Mouse (Mus musculus) mouse trophoblast stem cell (cell line): Measurements from ENCODE around the gene Adamts7.

ENCODE experiments used
- in situ Hi-C, 2 experiments: fragments of 300-500 bp; cut with MseI, MboI; formaldehyde crosslinking; loops; 2 replicates in 1 of 2; 3 replicates in 1 of 2; pipeline ENCODE4 v1.15.1; 2025

Gene Adamts7

DNA sequence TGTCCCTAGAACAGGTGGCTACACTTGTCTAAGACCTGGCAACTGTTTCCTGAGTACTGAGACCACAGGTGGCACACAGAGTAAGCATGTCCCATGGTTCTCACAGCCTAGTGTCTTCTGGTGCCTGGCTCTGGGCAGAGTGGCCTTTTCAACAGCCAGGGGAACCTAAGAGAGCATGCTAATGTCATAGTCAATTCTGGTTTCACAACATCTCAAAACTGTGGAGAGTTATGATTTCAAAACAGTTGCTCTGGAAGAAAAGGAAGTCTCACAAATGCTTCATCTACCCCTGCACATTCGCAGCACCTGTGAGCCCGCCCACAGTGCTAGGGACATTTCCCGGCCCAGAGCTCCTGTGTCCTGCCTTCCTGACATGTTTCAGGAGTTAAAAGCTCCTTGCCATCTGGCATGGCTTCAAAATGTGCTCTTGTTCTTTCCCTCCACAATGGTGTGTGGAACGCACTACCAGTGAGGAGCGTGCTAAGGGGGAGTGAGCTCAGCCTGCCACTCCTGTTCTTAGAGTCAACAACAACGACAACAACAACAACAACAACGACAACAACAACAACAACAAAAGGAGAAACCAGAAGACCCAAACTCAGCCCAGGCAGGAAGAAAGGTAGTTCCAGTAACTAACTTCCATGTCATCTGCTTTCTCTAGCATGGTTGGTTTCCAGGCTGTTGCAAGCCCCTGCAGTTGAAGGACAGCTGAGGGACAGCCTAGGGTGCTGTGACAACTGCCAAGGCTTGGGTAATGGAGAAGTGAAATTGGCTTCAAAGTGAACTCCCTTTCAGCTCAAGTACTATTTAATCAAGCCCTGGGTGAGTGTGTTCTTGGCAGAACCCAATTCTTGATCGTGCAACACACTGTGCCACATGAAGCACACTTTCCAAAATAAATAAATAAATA is 70.2 kb downstream of the Adamts7 start:
- in situ Hi-C loops, result no loop called here

DNA sequence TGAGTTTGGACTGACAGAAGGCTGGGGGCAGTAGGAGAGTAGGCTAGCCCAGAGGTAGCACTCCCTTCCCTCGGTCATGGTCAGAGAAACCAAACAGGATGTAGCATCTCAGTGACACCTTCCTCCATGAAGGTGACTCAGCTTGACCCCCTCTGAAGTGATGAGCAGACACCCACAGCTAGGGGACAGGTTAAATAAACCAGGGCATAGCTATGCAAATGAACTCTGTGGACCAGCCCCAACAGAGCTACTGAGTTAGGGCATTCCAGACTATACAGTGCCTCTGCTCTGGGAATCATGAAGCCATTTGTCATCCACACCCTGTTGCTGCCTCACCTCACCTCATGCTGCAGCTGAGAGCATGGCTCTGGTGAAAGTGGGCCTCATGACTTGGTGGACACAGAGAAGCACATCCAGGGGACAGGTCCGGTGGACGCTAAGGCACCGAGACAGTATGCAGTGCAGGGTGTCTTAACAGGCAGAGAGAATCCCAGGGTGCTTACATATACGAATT is 71.1 kb downstream of the Adamts7 start:
- in situ Hi-C loops, result no loop called here

DNA sequence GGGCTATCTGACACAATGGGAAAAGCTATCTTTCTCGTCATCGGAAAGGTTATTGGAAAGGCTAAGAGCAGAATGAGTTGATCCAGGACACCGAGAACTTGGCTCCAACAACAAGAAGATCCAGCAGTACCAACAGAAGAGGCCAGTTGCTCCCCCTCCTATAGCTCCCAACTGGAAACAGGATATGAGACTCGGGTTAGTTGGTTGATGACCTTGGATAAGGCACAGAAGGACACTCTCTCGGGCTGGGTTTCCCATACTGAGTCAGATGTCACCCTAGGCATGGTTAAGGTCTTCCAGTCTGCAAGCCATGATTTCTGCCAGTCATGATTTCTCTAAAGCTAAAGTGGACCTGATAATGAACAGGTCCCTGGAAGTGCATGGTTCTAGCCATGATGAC is 71.9 kb downstream of the Adamts7 start:
- in situ Hi-C loops, result no loop called here

DNA sequence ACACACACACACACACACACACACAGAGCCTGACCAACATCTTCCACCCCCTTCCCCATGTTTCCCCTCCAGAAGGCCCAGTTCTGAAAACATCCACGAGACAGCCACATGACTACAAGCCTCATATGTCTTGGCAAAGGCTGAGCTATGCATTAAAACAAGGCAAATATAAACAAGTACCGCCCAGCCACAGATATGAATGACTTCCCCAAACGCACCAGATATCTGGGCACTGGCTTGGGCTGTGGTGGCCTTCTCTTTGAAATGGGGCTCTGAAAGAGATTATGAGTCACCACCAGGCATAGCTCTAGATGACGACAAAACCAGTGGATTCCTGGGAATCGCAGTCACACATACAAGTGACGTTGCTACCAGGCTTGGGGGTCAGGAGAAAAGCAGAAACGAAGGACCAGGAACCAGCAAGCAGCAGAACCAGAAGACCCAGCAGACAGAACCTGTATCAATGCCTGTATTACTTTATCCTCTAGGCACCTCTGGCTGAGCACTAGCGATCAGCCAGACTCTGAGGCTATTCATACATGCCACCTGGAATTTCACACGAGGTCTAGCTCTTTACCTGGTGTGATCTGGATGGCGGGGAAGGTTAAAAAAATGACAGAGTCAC is 72.5 kb downstream of the Adamts7 start:
- in situ Hi-C loops, result no loop called here

DNA sequence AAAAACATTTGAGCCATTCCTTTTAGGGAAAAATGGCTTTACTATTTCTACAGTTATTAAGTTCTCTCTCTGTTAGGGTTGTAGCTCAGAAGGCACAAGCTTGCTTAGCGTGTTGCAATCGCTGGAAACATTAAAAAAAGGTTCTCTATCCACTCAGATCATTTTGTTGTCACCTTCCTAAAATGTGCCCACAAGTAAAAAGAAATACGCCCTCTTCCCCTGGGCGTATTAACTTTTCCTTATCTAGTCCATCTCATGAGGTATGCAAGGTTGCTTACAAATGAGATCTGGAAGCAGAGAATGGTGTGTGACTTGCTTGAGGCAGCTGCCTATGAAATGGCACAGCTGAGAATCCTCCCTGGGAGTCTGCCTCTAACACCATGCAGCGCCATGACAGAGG is 73.9 kb downstream of the Adamts7 start:
- in situ Hi-C loops, result no loop called here

DNA sequence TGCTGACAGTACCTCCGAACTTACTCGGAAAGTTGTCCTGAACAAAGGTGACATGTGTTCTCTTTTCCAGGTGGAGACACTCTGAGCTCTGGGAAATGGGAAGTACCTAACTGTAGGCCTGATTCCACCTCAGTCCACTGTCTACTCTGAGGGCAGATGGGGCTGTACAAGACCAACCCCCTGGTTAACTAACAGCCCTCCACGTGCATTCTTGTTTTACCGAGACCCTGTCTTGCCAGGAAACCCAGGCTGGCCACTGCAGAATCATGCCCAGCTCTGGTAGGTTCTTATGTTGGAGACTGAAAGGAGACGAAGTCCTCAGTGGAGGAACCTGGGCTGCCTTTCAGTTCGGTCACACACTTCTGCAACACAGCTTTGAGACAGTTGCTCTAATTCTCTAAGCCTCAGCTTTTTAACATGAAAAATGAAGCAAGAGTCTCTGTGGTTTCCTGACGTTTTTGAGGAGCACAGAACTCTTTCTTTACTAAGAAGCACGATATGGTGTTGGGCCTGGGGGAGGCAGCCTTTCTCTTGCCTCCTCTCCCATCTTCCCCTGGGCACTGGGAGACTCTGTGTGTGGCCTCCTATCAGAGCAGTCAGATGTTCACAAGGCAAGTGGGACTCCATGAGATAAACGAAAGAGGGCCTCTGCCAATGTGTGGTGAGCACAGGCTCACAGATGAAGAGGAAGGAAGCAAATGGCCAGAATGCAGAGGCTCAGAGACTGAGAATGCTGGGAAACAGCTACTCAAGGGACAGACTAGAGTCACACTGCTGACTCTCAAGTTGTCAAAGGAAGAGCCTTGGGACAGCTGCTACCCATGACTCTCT is 74.6 kb downstream of the Adamts7 start:
- in situ Hi-C loops, result no loop called here

DNA sequence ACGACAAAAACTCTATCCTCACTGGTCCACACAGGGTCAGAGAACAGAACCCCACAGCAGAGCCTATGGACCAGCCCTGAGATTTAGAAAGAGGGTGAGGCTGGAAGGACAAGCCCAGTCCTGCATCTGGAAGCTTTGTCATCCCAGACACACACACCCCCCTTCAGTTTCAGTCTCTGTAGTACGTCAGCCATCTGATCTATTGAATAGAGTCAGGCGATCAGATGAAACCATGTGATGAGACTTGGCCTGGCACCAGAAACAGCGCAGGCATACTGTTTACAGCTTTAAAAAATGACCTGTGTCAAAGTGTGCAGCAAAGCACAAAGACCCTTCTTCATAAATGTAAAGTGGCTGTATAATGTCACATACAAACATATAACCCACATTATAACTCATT is 77.7 kb downstream of the Adamts7 start:
- in situ Hi-C loops, result no loop called here

DNA sequence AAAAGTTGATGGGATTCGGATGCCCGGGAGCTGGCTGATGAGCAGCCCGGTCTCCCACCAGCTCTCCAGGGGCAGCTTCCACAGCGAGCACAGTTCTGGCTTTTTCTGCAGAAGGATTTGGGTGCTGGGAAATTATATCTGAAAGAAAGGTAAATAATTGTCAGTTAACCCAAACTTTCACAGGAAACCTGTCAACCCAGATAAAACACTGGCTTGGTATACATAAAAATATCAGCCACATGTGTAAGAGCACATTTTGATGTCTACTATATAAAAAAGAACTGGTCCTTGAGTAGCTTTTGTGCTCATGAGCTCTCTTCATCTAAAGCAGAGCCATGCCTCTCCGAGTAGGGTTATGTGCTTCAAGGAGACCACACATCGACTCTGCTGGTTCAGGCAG is 78.2 kb downstream of the Adamts7 start:
- in situ Hi-C loops, result no loop called here

DNA sequence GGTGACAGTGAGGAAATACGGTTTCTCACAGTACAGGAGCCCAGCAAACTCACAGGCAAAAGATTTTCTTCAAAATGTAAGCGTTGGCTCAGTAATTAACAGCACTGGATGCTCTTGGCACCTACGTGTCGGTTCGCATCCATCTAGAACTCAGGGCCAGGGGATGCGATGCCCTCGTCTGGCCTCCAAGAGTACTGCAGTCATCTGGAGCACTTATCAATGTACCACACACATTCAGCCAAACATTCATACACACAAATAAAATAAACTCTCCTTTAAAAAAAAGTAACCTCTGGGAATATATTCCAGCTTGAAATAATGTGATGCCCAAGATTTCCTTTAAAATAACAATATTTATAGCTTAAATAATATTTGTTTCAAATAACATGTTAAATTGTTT is 78.7 kb downstream of the Adamts7 start:
- in situ Hi-C loops, result no loop called here

DNA sequence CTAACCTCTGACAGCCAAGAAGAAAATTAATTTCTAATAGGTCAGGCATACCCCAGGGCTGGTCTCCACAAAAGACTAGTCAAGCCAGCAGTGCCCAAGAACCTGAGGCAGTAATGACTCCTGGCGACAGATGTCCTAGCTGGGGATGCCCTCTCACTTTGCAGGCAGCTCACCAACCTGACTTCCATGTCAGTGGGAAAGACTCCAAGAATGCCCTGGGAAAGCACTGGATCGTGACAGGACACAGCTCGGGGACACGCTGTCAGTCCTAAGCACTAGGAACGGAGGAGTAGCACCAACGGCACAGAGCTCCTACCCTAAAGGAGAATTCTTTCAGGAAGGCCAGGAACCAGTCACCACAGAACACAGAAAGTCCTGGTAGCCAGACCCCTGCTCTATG is 79.4 kb downstream of the Adamts7 start:
- in situ Hi-C loops, result no loop called here

DNA sequence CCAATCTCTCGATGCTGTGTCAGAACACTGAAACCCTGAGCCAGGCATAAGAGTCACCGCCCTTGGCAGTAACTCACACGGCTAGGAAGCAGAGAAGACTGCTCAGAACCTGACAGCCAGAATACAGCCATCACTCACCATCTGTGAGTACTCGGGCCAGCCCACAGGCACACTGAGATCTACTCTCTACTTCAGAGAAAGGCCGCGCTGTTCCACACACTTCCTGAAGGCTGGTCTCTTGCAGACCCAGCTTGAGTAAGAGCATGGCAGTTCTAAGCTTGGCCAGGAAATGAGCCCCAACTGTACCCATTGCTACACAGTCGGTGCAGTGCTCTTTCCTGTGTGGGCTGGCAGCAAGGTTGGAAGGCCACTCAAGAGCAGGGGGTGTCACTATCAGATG is 80.0 kb downstream of the Adamts7 start:
- in situ Hi-C loops, result no loop called here

DNA sequence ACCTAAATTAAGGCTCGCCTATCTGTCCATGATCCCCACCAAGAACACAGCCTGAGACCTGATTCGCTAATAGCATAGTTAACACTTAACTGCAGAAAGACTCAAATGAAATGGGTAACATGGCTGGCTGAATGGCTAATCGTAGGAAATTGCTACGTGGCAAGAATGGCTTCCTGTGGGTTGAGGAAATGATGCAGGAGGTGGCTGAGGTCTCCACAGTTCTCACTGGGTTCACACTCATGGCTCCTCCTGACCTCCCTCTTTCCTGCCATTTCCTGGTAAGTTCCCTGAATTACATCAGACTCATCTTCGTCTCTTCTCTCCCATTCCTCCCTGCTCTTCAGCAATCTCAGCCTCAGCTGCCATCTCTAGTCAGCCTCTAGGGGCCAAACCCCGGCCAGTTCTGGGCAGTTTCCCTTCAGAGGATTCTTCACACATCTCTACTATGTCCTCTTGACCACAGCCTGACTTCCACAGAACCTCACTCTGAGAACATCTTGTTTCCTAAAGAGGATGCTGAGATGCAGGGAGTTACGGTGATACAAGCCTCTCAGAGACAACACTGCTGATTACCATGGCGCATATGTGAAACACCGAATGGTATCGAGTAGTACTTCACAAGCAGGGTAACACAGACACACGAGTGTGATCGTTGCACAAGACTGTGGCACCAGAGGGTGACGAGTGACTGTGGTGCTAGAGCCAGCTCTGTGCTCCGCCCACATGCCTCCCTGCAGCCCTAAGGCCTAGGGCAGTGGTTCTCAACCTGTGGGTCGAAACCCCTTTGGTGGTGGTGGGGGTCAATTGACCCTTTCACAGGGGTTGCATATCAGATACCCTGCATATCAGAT is 81.7 kb downstream of the Adamts7 start:
- in situ Hi-C loops, result no loop called here

DNA sequence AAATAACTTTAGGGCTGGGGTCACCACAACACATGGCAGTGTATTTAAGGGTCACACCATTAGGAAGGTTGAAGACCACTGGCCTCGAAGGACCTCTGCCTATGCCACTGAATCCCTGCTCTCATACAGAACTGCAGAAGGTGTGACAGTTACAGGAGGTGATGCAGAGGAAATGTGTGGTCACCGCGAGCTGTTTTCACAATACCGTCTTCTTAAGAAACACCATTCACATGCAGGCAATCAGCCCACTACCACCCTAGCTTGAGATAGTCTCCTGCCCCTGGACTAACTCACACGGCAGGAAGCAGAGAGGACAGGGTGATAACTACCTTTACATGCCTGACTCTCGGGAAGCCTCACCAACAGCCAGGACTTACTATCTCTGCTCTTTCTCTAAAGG is 82.3 kb downstream of the Adamts7 start:
- in situ Hi-C loops, result no loop called here

DNA sequence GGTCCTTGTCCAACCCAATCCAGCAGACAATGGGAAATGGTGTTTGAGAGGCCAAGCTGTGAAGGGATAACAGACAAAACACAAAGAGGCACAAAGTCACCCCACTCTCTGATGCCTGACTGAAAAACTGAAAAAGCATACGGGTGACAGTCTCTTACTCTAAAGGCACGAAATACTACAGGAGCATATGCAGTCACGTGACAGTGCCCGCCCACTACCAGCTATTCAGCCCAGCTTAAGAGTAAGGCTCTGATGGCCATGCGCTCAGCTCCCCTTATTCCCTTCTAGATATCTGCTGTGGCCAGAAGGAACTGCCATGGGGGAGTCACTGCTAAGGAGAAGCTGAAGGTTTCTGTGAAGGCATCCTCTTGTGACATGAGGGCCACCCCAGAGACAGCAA is 82.9 kb downstream of the Adamts7 start:
- in situ Hi-C loops, result no loop called here

DNA sequence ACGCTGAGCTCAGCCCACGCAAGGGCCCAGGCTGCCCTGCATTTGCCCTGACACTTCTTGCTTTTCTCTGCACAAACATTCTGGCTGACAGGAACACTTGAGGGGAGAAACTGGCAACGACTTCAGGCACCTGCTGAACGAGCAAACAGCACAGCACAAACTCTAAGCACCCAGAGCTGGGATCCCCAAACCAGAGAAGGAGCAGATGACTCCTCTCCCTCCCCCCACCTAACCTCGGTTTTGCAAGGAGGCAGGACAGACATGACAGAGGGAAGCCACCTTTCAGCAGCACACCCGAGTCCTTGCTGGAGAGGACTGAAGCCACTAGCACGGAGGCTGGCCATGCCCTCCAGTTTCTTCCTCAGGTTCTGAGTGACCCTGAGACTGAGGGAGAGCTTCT is 84.4 kb downstream of the Adamts7 start:
- in situ Hi-C loops, result no loop called here

DNA sequence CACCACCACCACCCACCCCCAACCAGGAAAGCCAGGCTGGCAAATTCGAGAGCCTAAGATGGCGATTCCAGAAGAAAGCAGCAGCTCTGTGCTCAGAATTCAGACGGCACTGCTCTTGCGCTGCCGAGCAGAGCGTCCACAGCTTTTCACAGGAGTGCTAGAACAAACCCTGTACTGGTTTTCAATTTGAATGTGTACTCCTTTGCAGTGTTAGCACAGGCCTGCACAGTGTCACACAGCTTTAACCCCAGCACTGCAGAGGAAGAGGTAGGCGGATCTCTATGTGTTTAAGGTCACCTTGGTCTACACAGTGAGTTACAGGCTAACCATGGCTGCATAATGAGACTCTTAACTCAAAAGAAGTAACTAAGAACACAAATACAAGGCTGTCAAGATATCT is 85.5 kb downstream of the Adamts7 start:
- in situ Hi-C loops, result no loop called here

DNA sequence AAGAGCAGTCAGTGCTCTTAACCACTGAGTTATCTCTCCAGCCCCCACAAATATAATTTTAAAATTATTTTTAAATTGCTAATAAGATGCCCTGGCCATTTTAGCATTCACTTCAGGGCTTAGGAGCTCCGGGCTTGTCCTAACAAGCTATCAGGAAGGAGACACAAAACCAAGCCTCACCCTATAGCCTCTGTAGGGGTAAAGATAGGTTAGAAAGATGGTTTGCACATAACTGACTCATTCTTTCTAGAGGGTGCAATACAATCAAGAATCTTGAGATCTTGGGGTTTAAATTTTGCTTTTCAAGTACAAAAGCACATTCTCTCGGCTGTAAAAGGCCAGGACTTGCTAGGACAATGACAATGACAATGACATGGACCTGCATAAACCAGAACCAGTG is 86.2 kb downstream of the Adamts7 start:
- in situ Hi-C loops, result no loop called here

DNA sequence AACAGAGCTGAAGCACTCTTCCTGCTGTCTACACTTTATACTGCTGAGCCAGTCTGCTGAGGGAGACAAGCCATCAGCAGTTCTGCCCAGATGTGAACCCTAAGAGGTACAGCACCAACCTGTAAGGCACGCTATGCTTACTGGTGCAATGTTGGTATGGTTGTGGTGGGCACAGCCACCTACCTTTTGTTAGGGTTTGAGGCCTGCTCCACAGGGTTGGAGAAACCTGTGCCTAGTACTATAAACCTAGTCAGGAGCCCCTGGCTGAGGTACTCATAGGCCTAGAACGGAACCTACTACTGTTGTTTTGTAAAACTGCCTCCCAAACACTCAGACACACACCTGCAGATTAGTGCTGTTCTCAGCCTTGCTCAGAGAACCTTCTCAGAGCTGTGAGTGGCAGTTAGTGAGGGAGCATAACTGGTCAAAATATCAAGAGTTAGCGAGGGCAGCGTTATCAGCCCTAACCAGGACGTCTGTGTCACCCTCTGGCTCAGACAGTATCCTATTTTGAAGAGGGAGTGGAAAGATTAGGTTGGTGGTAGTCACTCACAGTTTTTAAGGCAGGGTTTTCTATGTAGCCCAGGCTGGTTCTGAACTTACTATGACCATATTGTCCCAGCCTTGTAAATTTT is 87.4 kb downstream of the Adamts7 start:
- in situ Hi-C loops, result no loop called here

DNA sequence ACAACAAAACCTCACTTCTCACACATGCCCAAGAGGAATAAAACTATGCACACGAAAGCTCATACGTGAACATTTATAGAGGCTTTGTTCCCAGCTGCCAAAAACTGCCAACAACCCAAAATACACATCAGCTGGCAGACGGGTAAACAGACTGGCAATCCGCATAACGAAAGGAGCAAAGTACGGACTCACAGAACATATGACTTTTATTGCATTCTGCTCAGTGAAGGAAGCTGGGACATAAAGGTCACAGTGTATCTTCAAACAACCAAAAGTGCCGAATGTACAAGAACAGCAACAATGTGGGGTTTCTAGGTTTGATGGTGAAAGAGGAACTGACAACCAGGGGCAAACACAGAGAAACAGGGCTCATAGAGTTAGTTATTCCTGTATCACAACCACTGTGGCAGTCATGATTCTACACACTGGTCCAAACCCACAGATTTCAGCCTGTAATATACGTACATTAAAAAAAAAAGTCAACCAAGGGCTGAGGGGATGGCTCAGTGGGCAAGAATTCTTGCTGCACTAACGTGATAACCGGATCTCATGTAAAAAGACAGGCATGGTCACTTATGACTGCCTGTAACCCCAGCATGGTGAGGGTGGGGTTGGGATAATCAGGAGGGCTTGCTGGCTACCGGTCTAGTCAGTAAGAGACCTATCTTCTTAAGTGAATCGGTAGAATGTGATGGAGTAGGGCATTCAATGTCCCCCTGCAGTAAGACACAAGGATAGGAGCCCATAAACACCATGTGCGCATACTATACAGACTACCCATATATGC is 88.3 kb downstream of the Adamts7 start:
- in situ Hi-C loops, result no loop called here

DNA sequence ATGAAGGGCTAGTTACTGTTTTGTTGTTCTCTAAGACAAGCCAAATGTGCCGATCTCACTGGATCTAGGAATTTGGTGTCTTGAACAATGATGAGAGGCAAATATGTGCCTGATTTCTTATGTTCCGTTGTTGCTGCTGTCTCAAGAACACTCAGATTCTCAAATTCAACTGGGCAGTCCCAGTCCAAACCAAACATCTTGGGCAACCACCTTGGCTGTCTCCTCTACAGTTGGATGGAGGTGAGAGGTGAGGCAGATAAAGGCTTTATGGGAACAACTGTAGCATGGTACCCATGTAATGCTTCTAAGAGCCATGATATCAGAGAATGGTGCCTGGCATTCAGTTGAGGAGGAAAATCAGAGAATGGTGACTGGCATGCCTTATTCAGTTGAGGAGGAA is 90.3 kb downstream of the Adamts7 start:
- in situ Hi-C loops, result no loop called here
